Mouse (Mus musculus) midbrain, embryonic 13.5 days (tissue): ENCODE measurements around the gene Hoxd3. TPM values are rescaled to one million over a fixed set of nuclear protein-coding genes. Genes with fewer than 3 reads are reported as not detected.

Source experiments
- ATAC-seq: fragments of 200-750 bp; cut with Nextera tagmentation; 2 replicates; pipeline ENCODE4 v1.8.0; 2017; ENCODE audit warnings: mild to moderate bottlenecking, moderate TSS enrichment, moderate library complexity
- H3K27ac ChIP-seq: fragments of 300-500 bp; sonication (generic); 2 replicates; pipeline ENCODE4 v1.5.1; 2015; ENCODE audit warnings: inconsistent platforms, mild to moderate bottlenecking, moderate library complexity
- H3K27me3 ChIP-seq: fragments of 300-500 bp; sonication (generic); 2 replicates; pipeline ENCODE4 v1.6.1; 2015; ENCODE audit warnings: mild to moderate bottlenecking, inconsistent platforms
- H3K36me3 ChIP-seq: fragments of 300-500 bp; sonication (generic); 2 replicates; pipeline ENCODE4 v1.6.1; 2015; ENCODE audit warnings: mild to moderate bottlenecking, inconsistent platforms
- H3K4me1 ChIP-seq: fragments of 300-500 bp; sonication (generic); replicated peaks from 2 replicates; pipeline ENCODE4 v1.6.1; 2015; ENCODE audit warnings: inconsistent platforms
- H3K4me2 ChIP-seq: fragments of 300-500 bp; sonication (generic); replicated peaks from 2 replicates; pipeline ENCODE4 v1.6.1; 2015; ENCODE audit warnings: moderate library complexity, mild to moderate bottlenecking, inconsistent platforms
- H3K4me3 ChIP-seq: fragments of 300-500 bp; sonication (generic); replicated peaks from 2 replicates; pipeline ENCODE4 v1.5.1; 2015; ENCODE audit warnings: mild to moderate bottlenecking, inconsistent platforms
- H3K9ac ChIP-seq: fragments of 300-500 bp; sonication (generic); replicated peaks from 2 replicates; pipeline ENCODE4 v1.6.1; 2015; ENCODE audit warnings: mild to moderate bottlenecking, inconsistent platforms
- H3K9me3 ChIP-seq: fragments of 300-500 bp; sonication (generic); 2 replicates; pipeline ENCODE4 v1.6.1; 2016; ENCODE audit warnings: mild to moderate bottlenecking, inconsistent platforms
- WGBS: fragments of 180-500 bp; shearing (Covaris S2); methylation state at CpG from one replicate; pipeline ENCODE4 v1.1.7; 2015; 5-methylcytosine and 5-hydroxymethylcytosine counted together
- polyA plus RNA-seq: library from polyadenylated mRNA; unstranded; fragments of >200 nt; fragmentation: Nextera tagmentation; extraction: Ambion mirVana; gene quantifications from 2 replicates; pipeline ENCODE4 v1.2.1, GENCODE M21; 2015

Gene Hoxd3
- polyA plus RNA-seq, 1 experiment from 2014 or later = 0.17 TPM

GRCm38 (mm10) chr2:74690338-74690716 lies 21.4 kb upstream of the Hoxd3 start:
- 0 out of 2 replicates have a peak, but pooled peaks cover 6% of the 10 kb centered on the region for H3K4me1 ChIP-seq
- H3K27me3 ChIP-seq = peaks cover 97% of the 10 kb centered on the region
- no peak overlapping the region for H3K4me3 ChIP-seq
- no peak for ATAC-seq
- H3K4me2 ChIP-seq = no peak overlapping the region
- no peaks in the 10 kb centered on the region for H3K36me3 ChIP-seq
- H3K9me3 ChIP-seq = no peaks in the 10 kb centered on the region
- 8% methylated on average over 8 of the region's 8 CpGs for WGBS
- H3K27ac ChIP-seq = no peak overlapping the region
- no peak overlapping the region for H3K9ac ChIP-seq

- Histone ChIP-seq H3K27ac (no peak within 1 kb of the TSS), H3K4me2 (0 out of 2 replicates have a peak within 1 kb of the TSS, but pooled peaks have one; percentile 5), H3K9me3 (no peaks in the 10 kb centered on the region), H3K9ac (no peak within 1 kb of the TSS), H3K36me3 (no peaks in the 10 kb centered on the region), H3K27me3 (peaks cover 98% of the 10 kb centered on the region), H3K4me1 (0 out of 2 replicates have a peak, but pooled peaks cover 6% of the 10 kb centered on the region), H3K4me3 (no peak within 1 kb of the TSS)
- ATAC-seq = no peak
- 1% methylated on average over 56 of the region's 56 CpGs for WGBS
These were observed 20.4 kb upstream of the Hoxd3 start, which contains the start of gene Hoxd10 for GRCm38 (mm10) chr2:74691022-74691951. Hoxd10 (plus strand) TSS chr2:74691924.

DNA sequence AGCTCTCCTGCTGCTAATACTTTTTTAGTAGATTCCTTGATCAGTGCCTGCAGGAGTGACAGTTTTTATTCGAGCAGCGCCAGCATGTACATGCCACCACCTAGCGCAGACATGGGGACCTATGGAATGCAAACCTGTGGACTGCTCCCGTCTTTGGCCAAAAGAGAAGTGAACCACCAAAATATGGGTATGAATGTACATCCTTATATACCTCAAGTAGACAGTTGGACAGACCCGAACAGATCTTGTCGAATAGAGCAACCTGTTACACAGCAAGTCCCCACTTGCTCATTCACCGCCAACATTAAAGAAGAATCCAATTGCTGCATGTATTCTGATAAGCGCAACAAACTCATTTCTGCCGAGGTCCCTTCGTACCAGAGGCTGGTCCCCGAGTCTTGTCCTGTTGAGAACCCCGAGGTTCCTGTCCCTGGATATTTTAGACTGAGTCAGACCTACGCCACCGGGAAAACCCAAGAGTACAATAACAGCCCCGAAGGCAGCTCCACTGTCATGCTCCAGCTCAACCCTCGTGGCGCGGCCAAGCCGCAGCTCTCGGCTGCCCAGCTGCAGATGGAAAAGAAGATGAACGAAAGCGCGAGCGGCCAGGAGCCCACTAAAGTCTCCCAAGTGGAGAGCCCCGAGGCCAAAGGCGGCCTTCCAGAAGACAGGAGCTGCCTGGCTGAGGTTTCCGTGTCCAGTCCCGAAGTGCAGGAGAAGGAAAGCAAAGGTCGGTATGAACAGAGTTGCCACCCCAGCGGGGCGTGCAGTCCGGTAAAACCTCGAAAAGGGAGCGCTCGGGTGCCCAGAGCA lies 19.5 kb upstream of the Hoxd3 start:
- H3K4me3 ChIP-seq = no peak overlapping the region
- ATAC-seq = no peak
- WGBS = 5% methylated on average over 35 of the region's 35 CpGs
- no peaks in the 10 kb centered on the region for H3K9me3 ChIP-seq
- no peaks in the 10 kb centered on the region for H3K36me3 ChIP-seq
- H3K27me3 ChIP-seq = peaks cover 98% of the 10 kb centered on the region
- no peak overlapping the region for H3K27ac ChIP-seq
- H3K4me1 ChIP-seq = 0 out of 2 replicates have a peak, but pooled peaks cover 6% of the 10 kb centered on the region
- no peak overlapping the region for H3K9ac ChIP-seq
- H3K4me2 ChIP-seq = no peak overlapping the region

- no peak for ATAC-seq
- 2% methylated on average over 20 of the region's 20 CpGs for WGBS
These were observed 18.8 kb upstream of the Hoxd3 start for GRCm38 (mm10) chr2:74692808-74693431.

DNA sequence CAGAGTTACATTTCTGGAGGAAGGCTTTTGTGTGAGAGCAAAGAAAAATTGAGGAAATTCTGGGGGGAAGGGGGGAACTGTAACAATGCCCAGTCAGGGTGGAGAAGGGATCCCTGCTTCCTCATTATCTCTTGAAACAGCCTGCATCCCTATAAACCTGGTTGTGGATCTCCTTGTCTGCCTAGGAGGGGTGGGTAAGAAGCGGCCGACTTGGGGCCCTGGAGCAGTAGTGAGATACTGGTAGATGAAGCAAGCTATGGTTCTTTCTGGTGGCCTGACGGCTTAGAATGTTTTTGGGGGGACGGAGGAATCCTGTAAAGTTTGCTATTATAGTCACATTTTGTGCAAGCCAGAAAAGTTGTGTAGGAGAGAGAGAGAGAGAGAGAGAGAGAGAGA lies 18.3 kb upstream of the Hoxd3 start:
- no peak for ATAC-seq

More at GRCm38 (mm10) chr2:74692808-74693431, 18.8 kb upstream of the Hoxd3 start:
- Histone ChIP-seq H3K9ac (no peak overlapping the region), H3K4me3 (no peak overlapping the region), H3K36me3 (no peaks in the 10 kb centered on the region), H3K4me1 (peaks cover 12% of the 10 kb centered on the region), H3K27ac (no peak overlapping the region), H3K9me3 (no peaks in the 10 kb centered on the region), H3K27me3 (peaks cover 98% of the 10 kb centered on the region), H3K4me2 (no peak overlapping the region)

GRCm38 (mm10) chr2:74694066-74694465 lies 17.7 kb upstream of the Hoxd3 start:
- no peak overlapping the region for H3K4me2 ChIP-seq
- no peak for ATAC-seq
- H3K27me3 ChIP-seq = peaks cover 98% of the 10 kb centered on the region
- no peak overlapping the region for H3K27ac ChIP-seq
- H3K9ac ChIP-seq = no peak overlapping the region
- H3K4me1 ChIP-seq = peaks cover 18% of the 10 kb centered on the region
- no peaks in the 10 kb centered on the region for H3K36me3 ChIP-seq
- 1% methylated on average over 16 of the region's 16 CpGs for WGBS
- no peaks in the 10 kb centered on the region for H3K9me3 ChIP-seq
- H3K4me3 ChIP-seq = no peak overlapping the region

More for the DNA sequence above, 18.3 kb upstream of the Hoxd3 start:
- H3K4me1 ChIP-seq = peaks cover 17% of the 10 kb centered on the region
- no peak overlapping the region for H3K4me3 ChIP-seq
- H3K27ac ChIP-seq = no peak overlapping the region
- H3K4me2 ChIP-seq = no peak overlapping the region
- H3K9me3 ChIP-seq = no peaks in the 10 kb centered on the region
- WGBS = 12% methylated on average over 4 of the region's 4 CpGs
- no peak overlapping the region for H3K9ac ChIP-seq
- no peaks in the 10 kb centered on the region for H3K36me3 ChIP-seq
- H3K27me3 ChIP-seq = peaks cover 98% of the 10 kb centered on the region

- H3K36me3 ChIP-seq = no peaks in the 10 kb centered on the region
- 0% methylated on average over 1 of the region's 1 CpGs for WGBS
- no peak overlapping the region for H3K27ac ChIP-seq
- H3K4me3 ChIP-seq = no peak overlapping the region
- ATAC-seq = no peak
- no peak overlapping the region for H3K9ac ChIP-seq
- H3K4me2 ChIP-seq = no peak overlapping the region
- peaks cover 18% of the 10 kb centered on the region for H3K4me1 ChIP-seq
- peaks cover 99% of the 10 kb centered on the region for H3K27me3 ChIP-seq
- no peaks in the 10 kb centered on the region for H3K9me3 ChIP-seq
These were observed 16.3 kb upstream of the Hoxd3 start for GRCm38 (mm10) chr2:74695383-74695782.

- no peaks in the 10 kb centered on the region for H3K9me3 ChIP-seq
- H3K9ac ChIP-seq = no peak overlapping the region
- H3K27me3 ChIP-seq = peaks cover 100% of the 10 kb centered on the region
- no peak for ATAC-seq
- H3K4me3 ChIP-seq = no peak overlapping the region
- H3K4me1 ChIP-seq = peaks cover 18% of the 10 kb centered on the region
- 4% methylated on average over 7 of the region's 7 CpGs for WGBS
- H3K36me3 ChIP-seq = no peaks in the 10 kb centered on the region
- H3K27ac ChIP-seq = no peak overlapping the region
- no peak overlapping the region for H3K4me2 ChIP-seq
These were observed 15.8 kb upstream of the Hoxd3 start for GRCm38 (mm10) chr2:74695813-74696430.

GRCm38 (mm10) chr2:74696442-74697335 lies 15.0 kb upstream of the Hoxd3 start:
- no peak overlapping the region for H3K4me2 ChIP-seq
- peaks cover 100% of the 10 kb centered on the region for H3K27me3 ChIP-seq
- H3K4me1 ChIP-seq = peaks cover 14% of the 10 kb centered on the region
- no peak overlapping the region for H3K9ac ChIP-seq
- no peaks in the 10 kb centered on the region for H3K36me3 ChIP-seq
- ATAC-seq = no peak
- no peaks in the 10 kb centered on the region for H3K9me3 ChIP-seq
- under 1% methylated on average over 34 of the region's 34 CpGs for WGBS
- H3K27ac ChIP-seq = no peak overlapping the region
- no peak overlapping the region for H3K4me3 ChIP-seq

DNA sequence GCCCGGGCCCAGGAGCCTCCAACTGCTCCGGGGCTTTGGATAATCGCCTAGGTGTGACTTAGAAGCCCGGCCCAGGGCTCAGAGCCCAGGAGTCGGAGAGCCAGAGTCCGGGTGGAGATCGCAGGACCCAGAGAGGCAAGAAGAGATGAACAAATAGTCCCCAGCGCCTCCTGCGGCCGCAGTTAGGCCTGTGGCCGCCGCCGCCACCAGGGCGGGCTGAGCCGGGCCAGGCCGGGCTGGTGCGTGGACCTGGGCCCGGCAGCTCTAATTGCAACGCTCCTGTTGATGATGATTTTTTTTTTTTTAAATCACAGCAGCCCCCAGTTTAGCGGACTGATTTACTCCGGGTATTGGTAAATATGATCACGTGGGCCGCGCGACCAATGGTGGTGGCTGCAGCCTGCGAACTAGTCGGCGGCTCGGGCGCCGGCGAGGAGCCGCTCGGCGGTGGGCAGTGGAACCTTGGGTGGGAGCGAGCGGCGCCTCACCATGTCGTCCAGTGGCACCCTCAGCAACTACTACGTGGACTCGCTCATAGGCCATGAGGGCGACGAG lies 14.1 kb upstream of the Hoxd3 start, which contains the start of gene Hoxd9:
Hoxd9 (plus strand) TSS at position 161 of the 555 bp plus-strand sequence.
- under 1% methylated on average over 43 of the region's 43 CpGs for WGBS
- no peak within 1 kb of the TSS for H3K27ac ChIP-seq
- ATAC-seq = peak; percentile 48
- peak within 1 kb of the TSS; percentile 35 for H3K4me3 ChIP-seq
- H3K9ac ChIP-seq = no peak within 1 kb of the TSS
- H3K4me2 ChIP-seq = peak within 1 kb of the TSS; percentile 50
- H3K9me3 ChIP-seq = no peaks in the 10 kb centered on the region
- H3K27me3 ChIP-seq = peaks cover 99% of the 10 kb centered on the region
- H3K36me3 ChIP-seq = no peaks in the 10 kb centered on the region
- peaks cover 12% of the 10 kb centered on the region for H3K4me1 ChIP-seq
